Mouse (Mus musculus) spleen, postnatal 36 days (tissue): ENCODE data around the gene Il11.

Experiments used
- DNase-seq, 2 experiments: peaks; one replicate each; pipeline ENCODE4 v3.0.0; 2022; ENCODE audit warnings: low spot score in 2 of 2, mixed read lengths in 1 of 2

Gene Il11

GRCm38 (mm10) chr7:4743354-4743753 lies 39.3 kb downstream of the Il11 start:
- DNase-seq = no peak

- no peak for DNase-seq
Measured at GRCm38 (mm10) chr7:4742482-4742819, 40.2 kb downstream of the Il11 start.

GRCm38 (mm10) chr7:4741672-4742481 lies 40.8 kb downstream of the Il11 start:
- DNase-seq = no peak

GRCm38 (mm10) chr7:4741151-4741550 lies 41.5 kb downstream of the Il11 start:
- peak; percentile 62 to 71 for DNase-seq

DNA sequence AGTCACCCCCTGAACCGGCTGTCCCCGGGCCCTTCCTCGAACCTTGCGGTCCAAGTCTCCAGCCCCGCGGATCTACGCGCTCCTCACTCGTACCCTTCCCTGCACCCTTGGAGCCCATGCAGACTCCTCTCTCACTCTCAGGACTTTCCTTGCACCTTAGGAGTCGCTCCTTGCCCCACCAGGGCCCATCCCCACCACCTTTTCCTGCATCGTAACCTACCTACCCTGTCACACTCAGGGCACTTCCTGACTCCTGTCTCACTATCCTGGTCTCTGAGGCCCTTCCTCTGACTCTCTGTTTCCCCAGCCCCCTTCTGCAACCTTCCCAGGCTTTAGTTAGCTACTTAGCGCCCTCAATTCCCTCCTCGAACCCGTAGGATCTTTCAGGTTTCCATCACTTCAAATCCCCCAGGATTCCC lies 42.3 kb downstream of the Il11 start:
- DNase-seq = no peak

- peak; percentile 99 for DNase-seq
Measured at GRCm38 (mm10) chr7:4739544-4740275, 42.9 kb downstream of the Il11 start, which contains the start of gene Kmt5c. Gene Kmt5c, plus strand, starts transcription at chr7:4740115.

GRCm38 (mm10) chr7:4739041-4739543 lies 43.6 kb downstream of the Il11 start:
- DNase-seq = no peak

DNA sequence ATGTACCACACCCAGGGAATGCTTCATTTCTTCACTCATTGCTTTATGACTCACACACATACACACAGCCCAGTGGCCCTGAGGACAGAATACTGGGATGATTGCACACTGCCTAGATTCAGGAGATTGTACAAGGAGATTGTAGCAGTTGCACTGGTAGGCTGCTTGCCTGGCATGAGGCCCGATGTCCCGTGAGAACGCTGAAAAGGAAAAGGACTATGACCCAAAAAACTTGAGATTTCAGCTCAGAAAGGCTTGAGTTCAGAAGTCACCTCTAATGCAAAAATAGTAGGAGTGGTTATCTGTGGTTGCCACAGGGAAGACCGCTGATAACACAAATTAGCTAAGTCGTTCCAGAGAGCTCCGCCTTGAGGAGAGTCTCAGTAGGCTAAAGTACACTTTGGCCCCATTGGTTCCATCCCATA lies 49.7 kb downstream of the Il11 start:
- DNase-seq = no peak

DNA sequence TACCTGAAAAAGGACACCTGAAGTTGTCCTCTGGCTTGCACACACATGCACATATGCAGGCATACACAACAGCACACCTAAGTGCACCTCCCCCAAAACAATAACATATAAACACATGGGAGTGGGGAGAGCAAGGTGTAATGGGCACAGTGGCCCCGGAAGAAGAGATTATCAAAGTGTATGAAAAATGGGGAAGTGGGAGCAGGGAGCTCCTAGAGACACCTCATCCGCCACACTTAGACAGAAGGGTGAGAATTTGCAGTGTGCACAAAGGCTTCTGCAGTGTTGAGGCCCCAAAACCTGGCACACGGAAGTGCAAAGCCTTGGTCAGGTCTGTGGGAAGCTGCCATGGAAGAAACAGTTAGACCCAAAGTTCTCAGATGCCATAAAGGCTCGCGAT lies 51.6 kb downstream of the Il11 start:
- DNase-seq = no peak

DNA sequence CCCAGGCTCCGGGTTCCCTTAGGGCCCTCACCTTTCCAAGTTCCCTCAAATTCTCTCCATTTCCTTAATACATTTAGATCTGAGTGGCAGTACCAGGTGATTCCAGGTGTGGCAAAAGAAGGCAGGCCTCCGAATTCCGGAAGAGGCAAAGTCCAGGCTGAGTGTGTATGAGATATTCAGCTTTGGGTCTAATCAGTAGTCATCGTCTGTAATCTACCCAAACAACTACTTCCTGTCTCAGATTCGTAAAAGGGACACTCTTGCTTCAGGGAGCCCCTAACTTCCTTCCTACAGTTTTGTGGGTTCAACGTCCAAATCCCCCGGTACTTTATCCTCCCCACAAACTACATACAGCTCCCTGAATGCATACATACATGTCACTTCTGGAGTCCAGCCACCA lies 57.5 kb downstream of the Il11 start, which contains the start of gene Tmem150b:
TSS of gene Tmem150b (minus strand) at position 81 of the 400 bp plus-strand sequence.
- no peak for DNase-seq

- DNase-seq = peak in 1 of 2 experiments; percentile 27
Measured at GRCm38 (mm10) chr7:4724359-4724758, 58.3 kb downstream of the Il11 start.

DNA sequence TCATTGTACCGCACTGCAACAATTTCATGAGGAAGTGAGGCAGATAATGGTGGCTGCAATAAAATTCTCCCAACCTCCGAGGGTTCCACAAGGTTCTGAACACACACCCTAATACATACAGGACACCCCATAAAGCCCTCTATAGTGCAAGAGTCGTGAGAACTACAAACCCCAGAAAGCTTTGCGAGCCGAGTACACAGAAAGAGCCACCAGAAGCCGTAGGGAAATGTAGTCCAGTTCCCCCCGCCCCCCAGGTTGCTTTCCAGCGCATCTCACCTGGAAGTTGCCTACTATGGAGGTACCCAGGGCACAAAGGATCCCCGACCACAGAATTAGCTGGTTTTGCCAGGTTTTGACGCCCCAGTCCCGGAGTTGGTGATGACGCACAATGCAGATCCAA lies 59.2 kb downstream of the Il11 start:
- peak; percentile 36 to 54 for DNase-seq
